Mouse (Mus musculus) urinary bladder, postnatal 4 days (tissue): ENCODE results near the gene Acsbg2.
"Not testable (repeated sequence)": the region's sequence is repeated elsewhere in the genome, so short reads cannot be mapped to it uniquely, and the experiment has no call there.

Experiments used
- DNase-seq, 2 experiments: peaks; one replicate each; pipeline ENCODE4 v3.0.0; 2021 to 2022; ENCODE audit warnings: low spot score in 2 of 2

Acsbg2 gene

DNA sequence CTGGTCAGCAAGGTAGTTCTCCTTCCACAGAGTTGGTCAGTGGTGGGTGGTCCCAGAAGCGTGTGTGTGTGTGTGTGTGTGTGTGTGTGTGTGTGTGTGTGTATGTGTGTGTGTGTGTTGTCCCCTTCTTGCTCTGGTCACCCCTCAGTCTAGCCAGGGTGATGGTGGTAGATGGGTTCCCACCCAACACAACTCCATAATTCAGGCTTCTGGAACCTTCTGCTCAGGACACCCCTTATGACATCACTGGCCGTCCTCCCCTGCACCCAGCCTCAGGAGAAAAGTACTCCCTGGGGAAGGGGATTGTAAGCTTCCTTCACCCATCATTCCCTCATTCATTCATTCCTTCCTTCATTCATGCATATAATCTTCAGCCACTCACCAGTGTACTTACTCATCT is at the start of gene Acsbg2:
Gene Acsbg2 (minus strand): TSS at position 211 of the 400 bp plus-strand sequence.
- no peak for DNase-seq

DNA sequence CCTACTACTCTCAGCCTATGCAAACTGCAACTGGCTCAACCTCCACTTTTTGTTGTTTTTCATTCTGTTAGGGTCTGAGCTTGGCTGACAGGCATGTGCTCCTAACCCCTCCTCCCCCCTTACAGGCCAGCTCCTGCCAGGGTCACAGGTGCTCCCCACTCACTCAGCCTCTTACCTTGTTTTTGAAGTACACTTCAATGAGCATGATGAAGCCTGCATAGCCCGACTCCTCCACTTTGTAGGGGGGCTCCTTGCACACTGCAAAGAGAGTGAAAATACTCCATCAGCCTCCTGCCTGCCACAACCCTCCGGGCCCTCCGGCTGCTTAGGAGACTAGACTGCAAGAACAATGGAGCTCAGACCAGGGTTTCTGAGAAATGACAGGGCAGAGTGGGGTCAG is 45.5 kb upstream of the Acsbg2 start:
- no peak for DNase-seq

DNA sequence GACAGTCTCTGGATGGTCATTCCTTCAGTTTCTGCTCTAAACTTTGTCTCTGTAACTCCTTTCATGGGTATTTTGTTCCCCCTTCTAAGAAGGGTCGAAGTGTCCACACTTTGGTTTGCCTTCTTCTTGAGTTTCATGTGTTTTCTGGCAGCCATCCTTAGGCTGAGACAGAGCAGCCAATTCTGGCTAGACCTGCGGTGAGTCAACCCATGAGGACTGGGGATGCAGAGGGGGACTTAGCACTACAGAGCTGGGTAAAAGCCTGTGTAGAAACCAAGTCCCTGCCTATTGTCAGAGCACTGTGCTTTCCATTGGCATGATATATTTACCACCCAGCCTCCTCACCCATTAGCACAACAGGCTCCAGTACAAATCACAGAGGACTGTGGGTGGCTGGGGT is 42.9 kb upstream of the Acsbg2 start:
- DNase-seq: no peak

DNA sequence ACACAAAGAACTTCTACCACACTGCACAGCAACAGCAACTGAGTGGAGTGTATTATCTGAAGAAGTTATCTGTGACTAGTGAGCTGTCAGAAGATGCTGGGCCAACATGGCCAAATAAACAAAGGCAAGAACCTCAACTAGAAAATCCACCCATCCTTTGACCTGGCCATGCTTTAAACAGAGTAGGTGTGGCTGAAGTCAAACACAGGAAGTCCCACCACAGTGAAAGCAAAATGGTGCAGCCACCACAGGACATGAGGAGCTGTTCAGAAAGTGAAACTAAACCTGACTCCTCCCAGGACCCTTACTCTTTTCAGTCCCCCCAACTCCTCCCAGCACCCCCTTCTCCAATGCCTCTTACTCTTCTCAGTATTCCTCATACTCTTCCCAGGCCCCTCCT is 39.2 kb upstream of the Acsbg2 start:
- DNase-seq: no peak

GRCm38 (mm10) chr17:56913023-56913422 is 38.8 kb upstream of the Acsbg2 start:
- DNase-seq: no peak

- DNase-seq: not testable (repeated sequence)
Observed at GRCm38 (mm10) chr17:56909764-56910163, 35.5 kb upstream of the Acsbg2 start.

- DNase-seq: no peak
Observed at GRCm38 (mm10) chr17:56907887-56908286, 33.6 kb upstream of the Acsbg2 start.

DNA sequence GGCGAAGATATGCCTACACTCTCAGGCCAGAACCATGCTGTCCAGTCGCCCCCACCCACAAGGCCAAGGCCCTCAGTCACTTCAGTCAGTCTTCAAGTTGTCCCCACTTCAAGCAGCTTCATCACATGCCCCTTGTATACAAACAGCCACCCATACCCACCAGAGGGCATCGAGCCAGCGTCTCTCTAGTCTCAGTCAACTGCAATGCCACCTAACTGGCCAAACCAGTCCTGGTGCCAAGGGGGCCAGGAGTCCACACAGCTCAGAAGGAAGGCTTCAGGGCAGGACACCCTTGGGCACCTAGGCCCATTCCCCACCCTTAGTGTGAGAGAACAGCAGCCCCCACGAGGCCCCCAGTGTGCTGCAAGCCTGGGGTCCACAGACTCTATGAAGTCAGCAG is 32.8 kb upstream of the Acsbg2 start:
- DNase-seq: peak; percentile 61 to 81

DNA sequence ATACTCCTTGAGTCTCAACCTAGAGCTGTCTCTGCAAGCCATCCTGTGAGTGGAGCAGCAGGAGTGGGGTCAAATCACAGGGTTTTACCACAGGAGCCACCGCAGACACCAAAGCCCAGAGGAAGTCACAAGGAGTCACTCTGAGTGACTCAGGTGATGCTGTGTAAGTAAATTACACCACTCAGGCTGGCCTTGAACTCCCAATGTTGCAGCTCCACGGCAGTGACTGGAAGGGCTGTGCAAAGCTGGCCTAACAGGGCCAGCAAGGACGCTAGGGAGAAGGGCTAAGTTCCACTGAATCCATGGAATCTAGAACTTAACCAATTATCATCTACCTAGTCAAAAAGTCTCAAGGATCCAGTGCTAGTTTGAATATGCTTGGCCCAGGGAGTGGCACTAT is 31.9 kb upstream of the Acsbg2 start:
- no peak for DNase-seq

DNA sequence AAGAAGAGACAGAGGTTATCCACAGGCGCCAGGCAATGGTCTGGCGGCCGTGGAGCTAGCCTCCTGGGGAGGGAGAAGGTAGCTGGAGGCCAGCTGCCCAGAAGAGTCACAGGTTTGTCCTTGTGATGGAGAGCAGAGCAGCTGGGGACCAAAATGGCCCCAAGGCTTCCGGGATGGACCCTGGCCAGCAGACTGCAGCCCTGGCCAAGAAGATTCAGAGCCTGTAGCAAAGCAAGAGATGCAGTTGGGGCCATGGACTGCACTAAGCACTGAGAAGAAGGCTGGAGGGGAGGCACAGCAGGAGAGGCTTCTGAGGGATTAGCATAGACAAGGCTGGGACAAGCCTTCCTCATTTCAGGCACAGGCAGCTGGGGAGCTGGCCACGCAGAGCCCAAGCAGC is 28.5 kb upstream of the Acsbg2 start:
- DNase-seq: no peak

DNA sequence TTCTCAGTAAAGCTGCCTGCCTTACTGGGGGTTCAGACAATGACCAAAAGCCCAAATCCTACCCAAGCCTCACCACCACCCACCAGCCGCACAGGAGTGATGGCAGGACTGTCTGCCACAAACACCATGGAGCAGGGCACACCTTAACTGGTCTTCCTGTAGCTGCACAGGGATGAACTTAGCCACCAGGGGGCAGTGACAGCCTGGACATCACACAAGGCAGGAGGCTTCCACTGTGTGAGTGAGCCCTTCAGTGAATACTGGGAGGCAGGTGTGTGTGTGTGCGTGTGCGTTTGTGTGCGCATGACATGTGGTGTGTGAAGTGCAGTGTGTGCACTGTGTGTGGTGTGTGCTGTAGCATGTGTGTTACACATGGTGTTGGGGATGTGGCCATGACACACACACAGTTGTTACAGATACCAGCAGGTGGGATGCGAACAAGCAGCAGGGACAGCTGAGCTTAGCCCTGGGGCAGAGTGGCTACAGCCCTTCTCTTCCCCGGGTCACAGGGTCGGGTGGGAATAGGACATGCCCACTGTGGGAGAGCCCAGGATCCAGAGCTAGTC is 23.5 kb upstream of the Acsbg2 start:
- DNase-seq: peak; percentile 65 to 81

DNA sequence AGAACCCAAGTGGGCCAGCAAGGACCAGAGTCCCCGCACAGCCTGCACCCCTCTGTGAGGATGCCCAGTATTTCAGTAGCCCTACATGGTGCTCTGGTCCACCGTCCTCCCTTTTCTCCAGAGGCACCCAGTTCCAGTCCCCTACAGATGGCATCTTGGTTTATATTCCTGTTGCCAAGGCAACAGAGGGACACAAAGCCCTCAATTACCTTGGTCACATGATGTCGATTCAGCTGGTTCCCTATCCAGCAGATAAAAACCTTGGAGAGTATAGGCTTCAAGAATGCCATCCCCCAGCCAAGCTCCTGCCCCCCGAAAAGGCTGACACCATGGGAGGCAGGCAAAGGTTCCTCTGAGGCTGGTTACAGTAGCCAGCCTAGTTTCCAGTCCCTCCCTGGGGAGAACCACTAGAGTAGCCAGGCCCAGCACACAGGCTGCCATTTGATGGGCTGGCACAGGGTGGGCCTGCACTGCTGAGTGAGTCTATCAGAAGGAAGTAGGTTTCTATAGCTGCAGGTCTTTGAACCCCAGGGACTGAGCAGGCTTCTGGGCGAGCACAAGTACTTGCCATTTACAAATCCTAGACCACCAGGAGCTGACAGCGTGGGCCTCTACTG is 22.4 kb upstream of the Acsbg2 start:
- no peak for DNase-seq

- DNase-seq: no peak
Observed at GRCm38 (mm10) chr17:56895368-56895918, 21.2 kb upstream of the Acsbg2 start.

GRCm38 (mm10) chr17:56890018-56890417 is 15.8 kb upstream of the Acsbg2 start:
- no peak for DNase-seq

- DNase-seq: no peak
Observed at GRCm38 (mm10) chr17:56888050-56888449, 13.8 kb upstream of the Acsbg2 start.

DNA sequence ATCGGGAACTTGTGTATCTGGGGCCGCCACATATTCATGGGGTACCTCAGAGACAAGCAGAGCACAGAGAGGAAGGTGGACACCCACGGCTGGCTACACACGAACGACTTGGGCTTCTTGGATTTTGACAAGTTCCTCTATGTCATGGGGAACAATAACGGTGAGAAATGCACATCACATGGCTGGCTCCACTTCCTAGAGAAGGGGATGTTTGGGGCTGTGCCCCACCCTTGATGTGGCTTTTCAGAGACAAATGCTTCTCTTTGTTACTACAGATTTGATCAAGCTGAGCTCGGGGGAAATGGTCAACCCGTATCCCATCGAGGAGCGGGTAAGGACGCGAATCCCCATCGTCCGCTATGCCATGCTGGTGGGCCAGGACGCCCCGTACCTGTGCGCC is 10.6 kb upstream of the Acsbg2 start:
- no peak for DNase-seq

- no peak for DNase-seq
Observed at GRCm38 (mm10) chr17:56884331-56884730, 10.1 kb upstream of the Acsbg2 start.

DNA sequence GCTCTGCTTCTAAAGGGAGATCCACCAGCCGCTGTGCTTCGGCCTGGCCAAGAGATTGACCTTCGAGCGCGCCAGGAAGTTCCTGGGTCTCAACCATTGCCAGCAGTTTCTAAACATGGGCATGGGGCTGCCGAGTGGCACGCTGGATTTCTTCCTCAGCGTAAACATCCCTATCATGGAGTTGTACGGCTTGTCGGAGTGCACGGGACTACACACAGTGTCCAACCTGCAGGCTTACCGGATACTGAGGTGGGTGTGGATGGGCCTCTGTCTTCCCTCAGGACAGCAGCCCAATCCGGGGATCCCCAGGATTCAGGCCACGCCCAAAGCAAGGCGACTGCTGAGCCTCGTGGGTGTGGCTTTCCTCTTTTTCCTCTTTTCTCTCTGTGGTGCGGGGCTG is 9.4 kb upstream of the Acsbg2 start:
- DNase-seq: peak in 1 of 2 experiments; percentile 40

GRCm38 (mm10) chr17:56877426-56877825 is 3.2 kb upstream of the Acsbg2 start:
- DNase-seq: no peak

GRCm38 (mm10) chr17:56876981-56877380 is 2.7 kb upstream of the Acsbg2 start:
- no peak for DNase-seq

GRCm38 (mm10) chr17:56876465-56876864 is 2.2 kb upstream of the Acsbg2 start:
- no peak for DNase-seq

GRCm38 (mm10) chr17:56874936-56875651 is 847 bp upstream of the Acsbg2 start, which contains the start of gene 1700061G19Rik:
TSS of gene 1700061G19Rik (plus strand) at chr17:56875477.
- DNase-seq: no peak

GRCm38 (mm10) chr17:56872512-56872911 is 1.7 kb downstream of the Acsbg2 start:
- DNase-seq: no peak
